Mouse (Mus musculus): ENCODE measurements around the gene Fam208a. TPM values are rescaled to one million over a fixed set of nuclear protein-coding genes. Genes with fewer than 3 reads are reported as not detected.

Fam208a gene
- polyA plus RNA-seq, 1 experiment from 2014 or later, result 13.3 TPM

DNA sequence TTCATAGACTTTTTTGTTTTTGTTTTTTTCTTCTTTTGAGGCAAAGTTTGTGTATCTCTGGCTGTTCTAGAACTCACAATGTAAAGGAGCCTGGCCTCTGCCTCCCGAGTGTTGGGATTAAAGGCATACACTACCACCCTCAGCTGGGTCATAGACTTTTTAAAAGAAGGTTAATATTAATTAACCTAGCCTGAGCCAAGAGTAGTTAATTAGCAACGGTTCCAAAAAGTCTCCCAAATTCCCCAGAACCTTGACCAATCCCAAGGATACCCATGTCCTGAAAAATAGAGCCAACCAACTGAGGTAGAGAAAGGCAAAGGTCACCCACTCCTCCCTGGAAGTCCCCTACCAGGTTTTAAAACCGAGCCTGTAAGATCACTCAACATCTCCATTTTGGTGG is 7.8 kb upstream of the Fam208a start:
- H3K36me3 ChIP-seq, result no peaks in the 10 kb centered on the region
- no peak overlapping the region for H3K9ac ChIP-seq
- no peak overlapping the region for H3K4me3 ChIP-seq (replicated peaks)
- H3K4me2 ChIP-seq (replicated peaks), result no peak overlapping the region
- 68% methylated on average over 3 of the region's 3 CpGs for WGBS
- no peak overlapping the region for H3K27ac ChIP-seq (replicated peaks)
- H3K9me3 ChIP-seq (replicated peaks), result no peaks in the 10 kb centered on the region
- no peaks in the 10 kb centered on the region for H3K27me3 ChIP-seq
- H3K4me1 ChIP-seq, result no peaks in the 10 kb centered on the region
- no peak for ATAC-seq (ENCODE audit: insufficient number of reproducible peaks, low FRiP score, low TSS enrichment, low read depth)

DNA sequence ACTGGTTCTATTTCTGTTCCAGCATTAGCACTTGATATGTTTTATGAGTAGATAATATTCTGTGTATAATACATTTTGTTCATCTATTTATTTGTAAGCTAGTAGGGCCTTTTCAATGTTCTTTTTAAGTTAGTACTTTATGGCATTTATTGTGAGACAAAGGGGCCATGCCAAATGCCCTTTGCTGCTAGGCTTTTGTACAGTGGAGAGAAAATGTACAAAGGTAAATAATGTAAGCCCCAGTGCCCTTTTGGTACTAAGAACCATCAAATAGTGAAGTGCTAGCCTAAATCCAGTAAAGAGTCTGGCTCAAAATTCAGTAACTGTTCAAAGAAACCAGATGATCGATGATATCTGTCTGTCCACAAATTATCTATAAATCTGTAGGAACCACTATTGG is 6.3 kb upstream of the Fam208a start:
- Histone ChIP-seq H3K27me3 (no peaks in the 10 kb centered on the region), H3K9ac (no peak overlapping the region), H3K9me3 (replicated peaks) (no peaks in the 10 kb centered on the region), H3K27ac (replicated peaks) (no peak overlapping the region), H3K4me3 (replicated peaks) (no peak overlapping the region), H3K4me2 (replicated peaks) (no peak overlapping the region), H3K36me3 (no peaks in the 10 kb centered on the region), H3K4me1 (no peaks in the 10 kb centered on the region)
- no peak for ATAC-seq (ENCODE audit: insufficient number of reproducible peaks, low FRiP score, low TSS enrichment, low read depth)
- 97% methylated on average over 1 of the region's 1 CpGs for WGBS

DNA sequence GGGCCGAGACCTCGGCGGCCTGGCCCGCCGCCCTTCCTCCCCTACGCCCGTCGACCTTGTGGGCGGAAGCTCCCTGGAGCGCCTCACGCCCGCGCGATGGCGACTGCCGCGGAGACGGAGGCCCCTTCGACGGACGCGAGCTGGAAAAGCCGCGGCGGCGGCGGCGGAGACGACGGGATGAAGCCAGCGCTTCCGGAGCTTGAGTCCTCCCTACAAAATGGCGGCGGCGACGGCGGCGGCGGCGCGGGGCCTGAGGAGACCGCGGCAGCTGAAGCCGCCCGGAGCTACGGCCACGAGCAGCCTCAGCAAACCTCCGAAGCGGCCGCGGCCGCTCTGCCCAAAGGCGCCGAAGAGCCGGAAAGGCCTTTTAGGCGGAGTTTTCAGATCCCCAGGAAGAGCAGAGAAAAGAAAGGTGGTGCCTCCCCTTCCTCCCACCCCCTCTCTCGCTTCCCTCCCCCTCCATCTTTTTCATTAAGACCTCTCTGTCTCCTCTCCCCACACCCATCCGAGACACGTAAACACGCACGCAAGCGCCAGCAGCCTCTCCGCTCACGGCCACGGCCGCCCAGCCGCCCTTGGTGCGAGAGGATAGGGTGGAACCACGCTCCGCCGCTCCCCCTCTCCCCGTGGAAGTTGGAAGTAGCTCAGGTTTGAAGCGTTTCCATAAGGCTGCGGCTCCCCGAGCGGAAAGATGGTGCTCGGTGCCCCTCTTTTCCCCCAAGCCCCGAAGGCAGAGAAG is 508 bp downstream of the Fam208a start:
- ATAC-seq (ENCODE audit: insufficient number of reproducible peaks, low FRiP score, low TSS enrichment, low read depth), result peak; percentile 87
- no peaks in the 10 kb centered on the region for H3K27me3 ChIP-seq
- peak overlapping the region; percentile 100 for H3K27ac ChIP-seq (replicated peaks)
- WGBS, result under 1% methylated on average over 78 of the region's 78 CpGs
- peak overlapping the region; percentile 82 for H3K9ac ChIP-seq
- peaks cover 7% of the 10 kb centered on the region; the same call in 1 of the 2 replicates for H3K9me3 ChIP-seq (replicated peaks)
- peak overlapping the region; percentile 83 for H3K4me2 ChIP-seq (replicated peaks)
- H3K4me1 ChIP-seq, result peaks cover 5% of the 10 kb centered on the region; the same call in 1 of the 2 replicates
- peak overlapping the region; percentile 68 for H3K4me3 ChIP-seq (replicated peaks)
- H3K36me3 ChIP-seq, result peaks cover 6% of the 10 kb centered on the region; the same call in 1 of the 2 replicates

DNA sequence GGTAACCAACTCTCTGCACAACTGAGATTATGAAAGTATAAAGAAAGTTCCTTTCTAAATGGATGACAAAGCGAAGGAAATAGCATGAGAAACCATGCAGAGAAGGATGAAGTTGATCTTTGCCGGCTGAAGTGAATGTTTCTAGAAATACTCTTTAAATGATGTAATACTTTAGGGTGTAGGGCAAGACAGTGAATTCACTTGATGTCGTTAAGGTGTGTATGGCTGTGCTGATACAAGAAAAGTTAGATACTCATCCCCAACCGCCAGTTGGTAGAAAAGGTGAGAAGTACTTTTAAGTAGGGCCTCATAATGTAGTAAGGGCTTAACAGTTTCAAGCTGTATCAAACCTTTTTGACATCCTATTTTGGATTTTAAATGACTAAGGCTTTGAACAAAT is 1.6 kb downstream of the Fam208a start:
- peaks cover 5% of the 10 kb centered on the region; the same call in 1 of the 2 replicates for H3K4me1 ChIP-seq
- H3K9ac ChIP-seq, result no peak overlapping the region
- H3K4me2 ChIP-seq (replicated peaks), result no peak overlapping the region
- no peaks in the 10 kb centered on the region for H3K27me3 ChIP-seq
- H3K36me3 ChIP-seq, result peaks cover 6% of the 10 kb centered on the region; the same call in 1 of the 2 replicates
- WGBS, result 92% methylated on average over 4 of the region's 4 CpGs
- peaks cover 7% of the 10 kb centered on the region; the same call in 1 of the 2 replicates for H3K9me3 ChIP-seq (replicated peaks)
- no peak for ATAC-seq (ENCODE audit: insufficient number of reproducible peaks, low FRiP score, low TSS enrichment, low read depth)
- H3K27ac ChIP-seq (replicated peaks), result no peak overlapping the region
- no peak overlapping the region for H3K4me3 ChIP-seq (replicated peaks)

DNA sequence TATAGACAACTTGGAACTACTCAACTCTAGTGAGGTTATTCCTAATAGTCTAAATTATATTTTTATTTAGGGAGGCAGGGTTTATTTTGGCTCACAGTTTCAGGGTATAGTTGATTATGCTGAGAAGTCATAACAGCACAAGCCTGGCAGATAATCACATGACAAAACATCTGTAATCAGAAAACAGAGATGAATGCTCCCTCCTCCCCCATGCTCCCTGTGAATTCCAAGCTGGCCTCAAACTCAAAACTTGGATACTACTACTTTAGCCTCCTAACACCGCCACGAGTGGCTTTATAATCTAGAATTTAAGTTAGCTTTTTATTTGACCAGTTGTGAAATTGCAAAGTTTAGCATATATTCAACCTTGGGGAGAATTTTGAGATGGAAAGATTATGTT is 3.4 kb downstream of the Fam208a start:
- no peak overlapping the region for H3K4me3 ChIP-seq (replicated peaks)
- H3K36me3 ChIP-seq, result peaks cover 10% of the 10 kb centered on the region; the same call in 1 of the 2 replicates
- 96% methylated on average over 2 of the region's 2 CpGs for WGBS
- peaks cover 5% of the 10 kb centered on the region; the same call in 1 of the 2 replicates for H3K4me1 ChIP-seq
- no peaks in the 10 kb centered on the region for H3K27me3 ChIP-seq
- H3K9ac ChIP-seq, result no peak overlapping the region
- no peak overlapping the region for H3K4me2 ChIP-seq (replicated peaks)
- H3K9me3 ChIP-seq (replicated peaks), result peaks cover 7% of the 10 kb centered on the region; the same call in 1 of the 2 replicates
- no peak for ATAC-seq (ENCODE audit: insufficient number of reproducible peaks, low FRiP score, low TSS enrichment, low read depth)
- H3K27ac ChIP-seq (replicated peaks), result no peak overlapping the region

DNA sequence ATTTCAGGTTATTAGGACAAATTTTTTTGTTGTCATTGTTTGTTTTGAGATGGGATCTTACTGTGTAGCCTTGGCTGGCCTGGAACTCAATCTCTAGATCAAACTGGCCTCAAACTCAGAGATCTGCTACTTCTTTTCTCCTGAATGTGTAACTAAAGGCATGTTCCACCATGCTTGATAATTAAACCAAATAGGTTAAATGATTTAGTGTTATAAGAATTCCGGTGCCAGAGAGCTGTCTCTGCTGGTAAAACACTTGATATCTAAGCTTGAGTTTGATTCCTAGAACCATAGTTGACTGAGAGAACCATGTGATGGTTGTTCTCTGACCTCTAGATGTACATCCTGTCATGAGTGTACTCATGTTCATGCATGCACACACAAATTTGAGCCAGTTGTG is 7.5 kb downstream of the Fam208a start:
- peaks cover 15% of the 10 kb centered on the region for H3K36me3 ChIP-seq

DNA sequence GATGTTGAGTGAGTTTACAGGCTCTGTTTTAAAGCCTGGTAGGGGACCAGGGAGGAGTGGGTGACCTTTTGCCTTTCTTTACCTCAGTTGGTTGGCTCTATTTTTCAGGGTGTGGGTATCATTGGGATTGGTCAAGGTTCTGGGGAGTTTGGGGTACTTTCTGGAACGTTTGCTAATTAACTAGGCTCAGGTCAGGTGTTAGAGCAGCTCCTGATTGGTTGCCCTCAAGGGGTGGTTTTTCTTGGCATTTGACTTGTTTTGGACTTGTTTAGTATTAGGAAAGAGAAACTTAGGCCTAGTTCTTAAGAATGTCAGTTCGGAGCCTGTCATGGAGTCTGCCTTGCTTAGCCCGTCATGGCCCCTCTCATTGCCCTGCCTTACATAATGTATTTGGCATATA is 8.2 kb downstream of the Fam208a start:
- H3K4me2 ChIP-seq (replicated peaks), result no peak overlapping the region
- no peak overlapping the region for H3K4me3 ChIP-seq (replicated peaks)
- WGBS, result 77% methylated on average over 3 of the region's 3 CpGs
- H3K27ac ChIP-seq (replicated peaks), result no peak overlapping the region
- no peak overlapping the region for H3K9ac ChIP-seq
- H3K9me3 ChIP-seq (replicated peaks), result no peaks in the 10 kb centered on the region
- no peaks in the 10 kb centered on the region for H3K4me1 ChIP-seq
- no peak for ATAC-seq (ENCODE audit: insufficient number of reproducible peaks, low FRiP score, low TSS enrichment, low read depth)
- H3K36me3 ChIP-seq, result peaks cover 16% of the 10 kb centered on the region
- no peaks in the 10 kb centered on the region for H3K27me3 ChIP-seq

More for the DNA sequence above, 7.5 kb downstream of the Fam208a start:
- ATAC-seq (ENCODE audit: insufficient number of reproducible peaks, low FRiP score, low TSS enrichment, low read depth), result no peak
- WGBS, result 94% methylated on average over 1 of the region's 1 CpGs
- no peak overlapping the region for H3K4me2 ChIP-seq (replicated peaks)
- H3K4me3 ChIP-seq (replicated peaks), result no peak overlapping the region
- no peak overlapping the region for H3K9ac ChIP-seq
- H3K27me3 ChIP-seq, result no peaks in the 10 kb centered on the region
- no peaks in the 10 kb centered on the region for H3K4me1 ChIP-seq
- no peaks in the 10 kb centered on the region for H3K9me3 ChIP-seq (replicated peaks)
- H3K27ac ChIP-seq (replicated peaks), result no peak overlapping the region

DNA sequence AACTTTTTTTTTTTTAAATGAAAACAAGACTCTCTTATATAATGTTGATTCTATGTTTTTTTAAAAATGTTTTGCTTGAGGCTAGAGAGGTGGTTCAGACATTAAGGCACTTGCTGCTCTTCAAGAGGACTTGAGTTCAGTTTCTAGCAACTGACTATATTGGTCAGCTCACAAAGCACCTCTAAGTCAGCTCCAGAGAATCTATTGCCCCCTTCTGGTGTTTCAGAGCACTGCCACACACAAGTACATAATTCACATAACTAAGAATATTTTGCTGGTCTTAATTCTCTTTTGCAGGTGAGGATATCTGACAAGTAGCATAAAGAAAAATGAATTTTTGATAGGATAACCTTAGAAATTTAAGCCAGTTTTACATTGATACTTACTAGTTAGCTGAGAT is 12.3 kb downstream of the Fam208a start:
- Histone ChIP-seq H3K9me3 (replicated peaks) (no peaks in the 10 kb centered on the region), H3K4me3 (replicated peaks) (no peak overlapping the region), H3K9ac (no peak overlapping the region), H3K27ac (replicated peaks) (no peak overlapping the region), H3K36me3 (peaks cover 19% of the 10 kb centered on the region), H3K27me3 (no peaks in the 10 kb centered on the region), H3K4me1 (no peaks in the 10 kb centered on the region), H3K4me2 (replicated peaks) (no peak overlapping the region)
- no peak for ATAC-seq (ENCODE audit: insufficient number of reproducible peaks, low FRiP score, low TSS enrichment, low read depth)

DNA sequence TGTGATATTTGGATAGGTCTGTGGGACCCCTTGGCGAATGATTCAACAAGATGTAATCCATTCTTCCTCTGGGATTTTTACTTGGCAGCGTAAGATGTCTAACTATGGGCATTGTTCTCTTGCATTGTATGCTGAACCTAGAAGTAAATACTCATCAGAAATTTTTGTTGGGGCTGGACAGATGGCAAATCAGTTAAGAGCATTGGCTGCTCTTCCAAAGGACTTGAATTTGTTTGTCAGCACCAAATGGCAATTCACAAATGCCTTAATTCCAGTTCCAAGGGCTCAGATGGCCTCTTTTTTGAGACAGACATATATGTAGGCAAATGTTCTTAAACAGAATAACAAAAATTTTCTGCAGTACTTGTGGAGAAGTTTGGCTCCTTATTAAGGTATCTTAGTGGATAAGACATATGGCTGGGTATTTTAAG is 16.2 kb downstream of the Fam208a start:
- peaks cover 31% of the 10 kb centered on the region for H3K36me3 ChIP-seq
- no peak overlapping the region for H3K9ac ChIP-seq
- H3K4me2 ChIP-seq (replicated peaks), result no peak overlapping the region
- ATAC-seq (ENCODE audit: insufficient number of reproducible peaks, low FRiP score, low TSS enrichment, low read depth), result no peak
- no peak overlapping the region for H3K27ac ChIP-seq (replicated peaks)
- 90% methylated on average over 2 of the region's 2 CpGs for WGBS
- no peaks in the 10 kb centered on the region for H3K9me3 ChIP-seq (replicated peaks)
- no peak overlapping the region for H3K4me3 ChIP-seq (replicated peaks)
- no peaks in the 10 kb centered on the region for H3K27me3 ChIP-seq
- no peaks in the 10 kb centered on the region for H3K4me1 ChIP-seq

DNA sequence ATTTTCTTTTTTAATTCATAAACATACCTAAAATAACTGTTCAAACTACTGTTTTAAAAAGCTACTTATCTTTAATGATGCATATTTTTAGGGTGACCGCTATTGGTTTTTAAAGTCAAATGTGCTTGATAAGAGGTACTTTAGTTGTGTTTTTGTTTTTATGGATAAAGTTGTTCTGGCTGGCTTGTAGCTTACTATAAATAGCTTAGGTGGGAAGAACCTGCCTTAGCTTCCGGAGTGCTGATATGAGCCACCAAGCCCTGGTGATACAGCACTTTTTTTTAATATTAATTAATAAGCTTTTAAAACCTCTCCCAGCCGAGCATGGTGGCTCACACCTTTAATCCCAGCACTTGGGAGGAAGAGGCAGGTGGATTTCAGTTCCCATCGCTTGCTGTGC is 18.3 kb downstream of the Fam208a start:
- Histone ChIP-seq H3K4me2 (replicated peaks) (no peak overlapping the region), H3K4me1 (no peaks in the 10 kb centered on the region), H3K9ac (no peak overlapping the region), H3K36me3 (peaks cover 27% of the 10 kb centered on the region), H3K9me3 (replicated peaks) (no peaks in the 10 kb centered on the region), H3K27ac (replicated peaks) (no peak overlapping the region), H3K4me3 (replicated peaks) (no peak overlapping the region), H3K27me3 (no peaks in the 10 kb centered on the region)
- WGBS, result 84% methylated on average over 4 of the region's 4 CpGs
- no peak for ATAC-seq (ENCODE audit: insufficient number of reproducible peaks, low FRiP score, low TSS enrichment, low read depth)

DNA sequence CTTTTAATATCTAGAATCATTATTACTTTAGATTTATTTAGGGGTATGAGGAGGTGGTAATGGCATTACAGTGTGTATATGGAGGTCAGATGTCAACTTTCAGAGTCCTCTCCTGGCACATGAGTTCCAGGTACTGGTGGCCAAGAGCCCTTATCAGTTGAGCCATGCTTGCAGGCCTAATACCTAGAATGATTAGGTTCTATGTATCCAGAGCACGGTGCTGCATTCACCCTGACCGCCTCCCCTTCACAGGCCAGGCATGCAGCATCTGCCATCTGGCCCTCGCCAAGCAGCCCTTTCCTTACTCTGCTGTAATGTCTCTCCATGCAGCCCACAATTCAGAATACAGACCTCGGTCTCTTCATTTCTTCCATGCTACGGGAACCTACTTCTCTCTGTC is 62.8 kb downstream of the Fam208a start:
- no peak overlapping the region for H3K4me3 ChIP-seq (replicated peaks)
- H3K27me3 ChIP-seq, result no peaks in the 10 kb centered on the region
- H3K36me3 ChIP-seq, result peaks cover 64% of the 10 kb centered on the region
- H3K27ac ChIP-seq (replicated peaks), result no peak overlapping the region
- no peaks in the 10 kb centered on the region for H3K4me1 ChIP-seq
- 94% methylated on average over 5 of the region's 5 CpGs for WGBS
- H3K9ac ChIP-seq, result no peak overlapping the region
- no peak for ATAC-seq (ENCODE audit: insufficient number of reproducible peaks, low FRiP score, low TSS enrichment, low read depth)
- no peaks in the 10 kb centered on the region for H3K9me3 ChIP-seq (replicated peaks)
- H3K4me2 ChIP-seq (replicated peaks), result no peak overlapping the region

DNA sequence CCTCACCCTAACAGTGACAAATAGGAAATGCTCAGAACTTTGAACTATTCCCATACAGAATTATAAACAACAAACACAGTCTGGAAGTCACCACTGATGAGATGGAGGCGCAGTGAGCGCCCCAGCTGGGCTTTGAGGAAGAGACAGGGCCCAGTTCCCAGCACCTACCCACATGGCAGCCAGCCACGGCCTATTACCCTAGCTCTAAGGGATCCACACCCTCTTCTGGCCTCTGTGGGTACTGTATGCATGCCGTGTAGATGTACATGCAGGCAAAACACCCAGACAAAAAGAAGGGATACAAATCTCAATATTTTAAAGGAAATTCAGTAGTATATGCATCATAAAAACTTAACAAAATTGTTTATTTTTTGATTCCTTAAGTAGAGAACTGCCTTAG is 64.9 kb downstream of the Fam208a start:
- Histone ChIP-seq H3K9ac (no peak overlapping the region), H3K4me2 (replicated peaks) (no peak overlapping the region), H3K36me3 (peaks cover 74% of the 10 kb centered on the region), H3K27ac (replicated peaks) (no peak overlapping the region), H3K9me3 (replicated peaks) (no peaks in the 10 kb centered on the region), H3K4me1 (no peaks in the 10 kb centered on the region), H3K27me3 (no peaks in the 10 kb centered on the region), H3K4me3 (replicated peaks) (no peak overlapping the region)
- no peak for ATAC-seq (ENCODE audit: insufficient number of reproducible peaks, low FRiP score, low TSS enrichment, low read depth)
- WGBS, result 92% methylated on average over 4 of the region's 4 CpGs
